Mouse (Mus musculus) heart, adult 11 months (tissue): ENCODE measurements around the gene Plod3.
A peak's percentile ranks its signal among the peaks of the same experiment; 100 is the strongest.
"Not testable (repeated sequence)": the region's sequence is repeated elsewhere in the genome, so short reads cannot be mapped to it uniquely, and the experiment has no call there.

Experiments
- DNase-seq: peaks from one replicate; pipeline ENCODE4 v3.0.0; 2022

Plod3 gene

DNA sequence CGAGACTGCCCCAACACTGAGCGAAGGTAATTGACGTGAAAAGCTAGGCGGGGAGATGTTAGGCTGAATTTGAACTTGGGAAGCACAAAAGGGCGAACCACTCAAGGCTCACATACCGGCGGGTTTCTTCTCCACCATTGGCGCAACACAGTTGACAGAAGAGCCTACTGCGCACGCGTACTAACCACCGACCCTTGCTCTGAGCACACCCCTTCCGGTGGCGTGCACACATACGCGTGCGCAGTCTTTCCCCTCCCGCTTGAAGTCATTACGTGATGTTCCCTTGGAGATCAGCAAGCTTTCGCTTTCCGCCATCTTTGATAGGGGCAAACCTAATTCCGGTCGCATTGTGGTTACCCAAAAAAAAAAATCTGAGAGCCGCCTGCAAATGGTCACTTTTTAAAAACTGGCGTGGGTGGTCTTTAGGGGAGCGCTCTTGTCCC, at the start of gene Plod3:
Plod3 (plus strand) TSS at position 325 of the 443 bp plus-strand sequence.
- DNase-seq = peak; percentile 100

DNA sequence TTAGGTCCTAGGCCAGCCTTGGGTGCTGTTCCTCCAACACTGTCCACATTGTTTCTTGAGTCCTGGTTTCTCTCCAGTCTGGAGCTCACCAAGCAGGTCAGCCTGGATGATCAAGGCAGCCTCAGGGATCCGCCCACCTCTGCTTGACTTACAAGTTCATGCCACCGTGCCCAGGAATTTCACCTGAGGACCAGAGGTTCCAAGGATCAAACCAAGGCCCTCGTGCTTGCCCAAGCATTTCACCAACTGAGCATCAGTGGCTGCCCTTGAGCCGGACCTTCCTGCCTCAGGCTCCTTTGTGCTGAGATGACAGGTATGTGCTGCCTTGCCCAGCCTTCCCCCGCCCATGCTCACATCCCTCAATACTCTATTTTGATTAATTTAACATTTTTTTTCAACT, 49.2 kb upstream of the Plod3 start:
- no peak for DNase-seq

DNA sequence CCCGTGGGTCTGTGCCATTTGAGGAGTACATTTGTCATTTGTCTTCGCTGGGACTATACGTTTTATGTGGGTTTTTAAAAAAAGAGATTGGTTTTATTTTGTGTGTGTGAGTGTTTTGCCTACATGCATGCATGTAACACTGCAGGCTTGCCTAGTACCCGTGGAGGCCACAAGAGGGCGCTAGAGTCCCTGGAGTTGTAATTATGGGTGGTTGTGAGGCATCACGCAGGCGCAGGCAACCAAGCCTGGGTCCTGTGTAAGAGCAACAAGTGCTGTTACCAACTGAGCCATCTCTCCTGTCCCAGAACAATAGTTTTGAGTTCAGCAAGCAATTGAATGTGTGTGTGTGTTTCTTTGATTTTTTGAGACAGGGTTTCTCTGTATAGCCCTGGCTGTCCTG, 47.5 kb upstream of the Plod3 start:
- DNase-seq = no peak

DNA sequence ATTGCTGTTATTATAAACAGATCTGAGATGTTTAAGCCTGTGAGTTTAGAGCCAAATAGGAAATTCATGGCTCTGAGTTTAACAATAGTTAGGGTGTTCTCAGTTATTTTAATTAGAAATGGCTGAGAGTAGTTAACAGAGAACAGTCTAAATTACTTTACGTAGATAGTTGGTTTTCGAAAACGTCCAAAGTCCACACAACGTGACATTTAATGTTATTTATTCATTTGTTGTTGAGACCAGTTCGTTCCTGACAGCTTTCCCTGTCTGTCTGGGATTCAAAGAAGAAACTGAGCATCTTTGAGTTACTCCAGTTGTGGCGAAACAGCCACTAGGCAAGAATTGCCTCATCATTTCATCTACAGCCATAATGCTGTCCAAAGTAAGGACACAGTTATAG, 46.8 kb upstream of the Plod3 start:
- not testable (repeated sequence) for DNase-seq

DNA sequence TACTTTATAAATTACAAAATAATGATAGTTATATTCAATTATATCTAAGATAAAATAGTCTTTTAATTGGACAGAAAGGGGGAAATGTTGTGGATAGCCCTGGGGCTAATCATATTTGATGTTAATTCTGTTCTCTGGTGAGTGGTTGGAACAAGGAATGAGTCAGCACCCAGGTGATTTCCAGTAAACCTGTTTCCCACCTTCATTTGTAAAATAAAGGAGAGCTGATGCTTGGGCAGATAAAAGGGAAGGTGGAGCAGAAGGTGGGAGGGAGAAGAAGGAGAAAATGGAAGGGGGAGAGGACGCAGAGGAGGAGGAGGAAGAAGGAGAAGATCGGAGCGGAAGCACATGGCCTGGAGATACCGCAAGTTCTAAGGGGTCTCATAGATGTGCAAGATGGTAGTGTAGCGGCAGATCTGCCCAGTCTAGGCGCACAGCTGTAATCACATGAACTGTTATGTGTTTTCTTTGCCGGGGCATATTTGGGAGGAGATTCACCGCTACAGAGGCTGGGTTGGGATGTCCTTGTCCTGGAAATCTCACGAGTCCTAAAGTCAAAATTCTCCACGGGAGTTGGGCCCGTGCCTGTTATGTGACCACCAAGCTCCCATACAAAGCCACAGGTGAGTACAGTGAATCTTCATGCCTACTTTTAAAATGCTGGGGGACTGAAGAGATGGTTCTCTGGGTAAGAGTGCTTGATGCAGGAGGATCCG, 45.8 kb upstream of the Plod3 start:
- DNase-seq = no peak

DNA sequence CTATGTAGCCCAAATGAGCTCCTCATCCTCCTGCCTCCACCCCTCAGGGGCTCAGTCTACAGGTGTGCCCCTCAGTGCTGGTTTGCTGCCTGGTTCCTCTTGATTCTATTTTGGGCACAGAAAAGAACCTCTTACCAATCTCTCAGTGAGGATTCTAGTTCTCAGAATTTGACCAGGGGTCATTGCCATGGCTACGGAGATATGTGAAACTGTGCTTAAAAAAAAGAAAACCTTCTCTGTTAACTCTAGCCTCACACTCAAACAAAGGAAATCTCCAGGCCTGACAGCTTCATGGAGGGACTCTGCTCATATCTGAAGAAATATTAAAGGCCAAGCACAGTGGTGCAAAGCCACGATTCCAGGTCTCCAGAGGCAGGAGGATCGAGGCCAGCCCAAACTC, 44.0 kb upstream of the Plod3 start:
- no peak for DNase-seq

DNA sequence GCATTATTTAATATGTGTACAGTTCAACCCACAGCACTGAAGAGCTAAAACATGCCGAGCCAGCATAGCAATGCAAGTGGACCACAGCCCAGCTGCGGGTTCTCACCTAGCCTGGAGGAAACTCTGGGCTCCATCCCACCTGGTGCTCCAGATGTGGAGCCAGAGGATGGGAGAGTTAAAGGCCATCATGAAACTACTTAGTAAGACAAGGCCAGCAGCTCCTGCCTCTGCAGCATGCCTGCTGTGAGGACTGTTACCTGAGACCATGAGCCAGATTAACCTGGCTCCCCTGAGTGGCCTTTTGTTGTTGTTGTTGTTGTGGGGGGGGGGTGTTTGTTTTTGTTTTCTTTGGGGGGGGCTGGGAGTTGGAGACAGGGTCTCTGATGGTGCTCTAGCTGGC, 43.4 kb upstream of the Plod3 start:
- DNase-seq = no peak

DNA sequence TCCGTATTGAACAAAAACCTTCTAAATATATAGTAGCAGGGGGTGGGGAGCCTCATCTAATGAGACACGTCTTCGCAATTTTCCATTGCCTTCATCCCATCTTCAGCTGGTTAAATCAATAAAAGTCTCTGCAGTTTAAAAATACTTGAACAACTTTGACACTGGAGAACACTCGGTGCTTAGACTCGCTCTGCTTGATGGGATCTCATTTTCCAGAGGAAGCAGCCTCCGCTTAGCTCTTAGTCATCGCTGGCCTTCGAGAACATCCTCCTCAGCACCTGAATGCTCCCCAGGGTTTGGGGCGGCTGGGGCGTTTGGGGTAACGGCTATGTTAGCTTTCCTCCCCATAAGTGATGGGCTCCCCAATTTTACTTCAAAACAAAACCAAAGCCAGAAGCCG, 41.7 kb upstream of the Plod3 start:
- no peak for DNase-seq

DNA sequence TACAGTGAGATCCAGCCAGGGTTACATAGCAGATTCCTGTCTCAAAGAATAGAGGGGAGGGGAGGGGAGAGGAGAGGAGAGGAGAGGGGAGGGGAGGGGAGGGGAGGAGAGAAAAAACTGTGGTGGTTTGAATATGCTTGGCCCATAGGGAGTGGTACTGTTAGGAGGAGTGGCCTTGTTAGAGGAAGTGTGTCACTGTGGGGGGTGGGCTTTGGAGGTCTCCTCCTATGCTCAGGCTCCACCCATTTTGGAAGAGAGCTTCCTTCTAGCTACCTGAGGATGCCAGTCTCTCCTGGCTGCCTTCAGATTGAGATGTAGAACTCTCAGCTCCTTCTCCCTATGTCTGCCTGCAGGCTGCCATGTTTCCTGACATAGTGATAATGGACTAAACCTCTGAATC, 38.9 kb upstream of the Plod3 start:
- no peak for DNase-seq

DNA sequence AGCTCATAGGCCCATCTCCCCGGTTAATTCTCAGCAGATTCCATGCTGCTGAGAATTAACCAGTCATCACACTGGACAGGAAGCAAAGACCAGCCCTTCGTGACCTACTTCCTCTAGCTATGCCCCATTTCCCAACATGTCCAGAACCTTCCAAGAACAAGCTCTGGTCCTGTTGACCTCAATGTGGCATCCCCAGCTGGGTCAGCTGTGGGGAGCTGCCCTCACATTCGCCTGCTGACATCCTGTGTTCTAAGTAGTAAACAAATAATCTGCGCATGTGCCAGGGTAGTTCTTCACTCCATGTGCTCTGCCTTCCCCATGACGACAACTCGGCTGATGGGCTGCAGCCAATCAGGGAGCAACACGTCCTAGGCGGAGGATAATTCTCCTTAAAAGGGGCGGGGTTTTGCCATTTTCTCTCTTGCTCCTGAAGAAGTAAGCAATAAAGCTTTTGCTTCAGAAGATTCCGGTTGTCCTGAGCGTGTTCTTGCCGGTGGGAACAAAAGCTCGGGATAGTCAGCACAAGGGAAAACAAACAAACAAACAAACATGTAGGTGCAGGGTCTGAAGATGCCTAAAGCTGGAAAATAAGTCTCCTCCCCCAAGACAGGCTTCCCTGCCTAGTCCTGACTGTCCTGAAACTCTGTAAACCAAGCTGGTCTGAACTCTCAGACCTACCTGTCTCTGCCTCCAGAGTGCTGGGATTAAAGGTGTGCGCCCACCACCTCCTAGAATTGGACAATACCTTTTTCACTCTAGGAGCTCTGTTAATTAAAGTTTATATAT, 37.1 kb upstream of the Plod3 start:
- not testable (repeated sequence) for DNase-seq

DNA sequence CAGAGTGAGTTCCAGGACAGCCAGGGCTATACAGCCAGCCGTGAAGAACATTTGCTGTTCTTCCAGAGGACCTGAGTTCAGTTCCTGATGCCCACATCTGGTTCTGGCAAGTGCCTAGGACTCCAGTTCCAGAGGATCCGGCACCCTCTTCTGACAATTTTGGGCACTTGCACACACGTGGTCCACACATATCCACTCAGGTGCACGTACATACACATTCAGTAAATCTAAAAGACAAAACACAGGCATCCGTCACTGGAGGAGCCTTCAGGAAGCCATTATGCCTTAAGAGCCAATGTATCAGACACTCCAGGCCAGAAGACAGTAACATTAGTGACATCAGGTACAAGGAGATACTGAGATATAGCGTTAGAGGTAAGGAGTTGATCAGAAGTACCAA, 36.3 kb upstream of the Plod3 start:
- no peak for DNase-seq

DNA sequence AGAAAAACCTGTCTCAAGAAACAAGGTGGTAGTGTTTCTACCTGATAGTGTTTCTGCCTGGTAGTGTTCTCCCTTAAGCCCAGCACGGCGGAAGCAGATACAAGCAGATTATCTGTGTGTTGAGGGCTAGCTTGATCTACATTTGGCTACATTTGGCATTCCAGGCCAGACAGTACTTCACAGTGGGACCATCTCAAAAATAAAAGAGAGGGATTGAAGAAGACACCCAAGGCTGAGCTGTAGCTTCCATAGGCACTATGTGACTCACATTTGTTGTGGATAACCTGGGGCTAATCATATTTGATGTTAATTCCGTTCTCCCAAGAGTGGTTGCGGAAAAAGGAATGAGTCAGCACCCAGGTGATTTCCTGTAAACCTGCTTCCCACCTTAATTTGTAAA, 34.7 kb upstream of the Plod3 start:
- no peak for DNase-seq

DNA sequence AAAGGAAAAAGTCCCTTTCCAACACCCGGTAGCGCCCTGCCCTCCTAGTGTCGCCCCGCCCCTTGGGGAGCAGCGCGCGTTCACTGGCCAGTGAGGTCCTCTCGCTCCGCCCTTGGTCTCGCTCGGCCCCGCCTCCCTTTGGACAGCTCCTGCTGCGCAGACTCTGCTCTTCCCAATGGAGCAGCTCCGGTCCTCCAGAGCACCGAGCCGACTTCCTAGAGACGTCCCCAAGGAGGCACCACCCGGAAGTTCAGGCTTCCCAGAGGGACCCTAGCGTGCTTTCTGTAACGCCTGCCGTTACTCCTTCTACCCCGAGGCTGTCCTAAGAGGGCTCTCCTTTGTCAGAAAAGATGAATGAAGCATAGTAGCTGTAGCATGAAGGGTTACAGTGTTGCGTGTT, 33.8 kb upstream of the Plod3 start, which contains the start of gene Fis1:
Fis1 (plus strand) TSS at position 261 of the 400 bp plus-strand sequence.
- peak; percentile 100 for DNase-seq

DNA sequence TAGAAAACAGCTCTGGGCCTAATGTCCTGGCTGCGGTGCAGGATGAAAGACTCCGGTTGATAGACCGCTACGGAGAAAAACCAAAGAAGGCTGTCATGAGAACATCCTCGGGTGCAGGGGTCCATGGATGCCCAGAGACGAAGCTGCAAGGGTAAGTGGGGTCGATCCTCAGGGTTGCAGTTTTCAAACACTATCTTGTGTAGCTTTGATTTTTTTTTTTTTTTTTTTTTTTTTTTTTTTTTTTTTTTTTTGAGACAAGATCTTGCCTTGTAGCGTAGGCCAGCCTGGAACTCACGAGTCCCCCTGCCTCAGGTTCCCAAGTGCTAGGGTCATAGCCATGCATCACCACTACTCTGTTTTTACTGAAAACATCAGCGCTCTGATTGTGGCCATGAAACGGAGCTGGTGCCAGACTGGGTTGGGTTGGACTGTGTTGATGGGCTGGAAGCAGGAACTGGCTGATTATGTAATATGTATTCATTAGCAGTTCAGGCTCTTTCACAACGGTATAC, 33.3 kb upstream of the Plod3 start:
- DNase-seq = peak; percentile 97

DNA sequence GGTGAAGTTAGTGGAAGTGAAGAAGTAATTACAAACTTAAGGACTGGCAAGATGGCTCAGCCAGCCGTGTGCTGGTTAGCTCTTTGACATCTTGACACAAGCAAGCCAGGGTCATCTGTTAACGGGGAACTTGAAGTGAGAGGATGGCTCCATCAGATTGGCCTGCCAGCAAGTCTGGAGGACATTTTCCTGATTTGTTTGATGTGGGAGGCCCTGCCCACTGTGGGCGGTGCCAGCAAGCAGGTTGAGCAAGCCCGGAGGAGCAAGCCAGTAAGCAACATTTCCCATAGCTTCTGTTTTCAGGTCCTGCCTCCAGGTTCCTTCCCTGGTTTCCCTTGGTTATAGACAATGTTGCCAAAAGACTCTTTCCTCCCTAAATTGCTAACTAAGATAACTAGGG, 31.2 kb upstream of the Plod3 start:
- DNase-seq = no peak

DNA sequence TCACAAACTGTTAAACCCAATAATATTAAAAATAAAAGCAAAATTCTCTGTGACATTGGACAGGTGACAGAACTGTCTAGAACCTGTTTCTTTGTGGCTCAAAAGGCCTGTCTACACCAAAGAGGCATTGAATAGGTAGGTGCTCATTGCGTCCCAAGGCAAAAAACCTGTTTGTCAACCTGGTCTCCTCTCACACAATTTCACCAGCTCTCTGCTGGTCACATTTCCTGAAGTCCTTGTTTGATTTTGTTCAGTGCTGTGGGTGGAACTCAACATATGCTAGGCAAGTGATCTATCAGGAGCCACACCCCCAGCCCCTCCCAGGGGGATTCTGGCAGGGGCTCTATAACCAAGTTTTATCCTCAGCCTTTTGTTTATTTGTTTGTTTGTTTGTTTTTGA, 29.6 kb upstream of the Plod3 start:
- DNase-seq = no peak

DNA sequence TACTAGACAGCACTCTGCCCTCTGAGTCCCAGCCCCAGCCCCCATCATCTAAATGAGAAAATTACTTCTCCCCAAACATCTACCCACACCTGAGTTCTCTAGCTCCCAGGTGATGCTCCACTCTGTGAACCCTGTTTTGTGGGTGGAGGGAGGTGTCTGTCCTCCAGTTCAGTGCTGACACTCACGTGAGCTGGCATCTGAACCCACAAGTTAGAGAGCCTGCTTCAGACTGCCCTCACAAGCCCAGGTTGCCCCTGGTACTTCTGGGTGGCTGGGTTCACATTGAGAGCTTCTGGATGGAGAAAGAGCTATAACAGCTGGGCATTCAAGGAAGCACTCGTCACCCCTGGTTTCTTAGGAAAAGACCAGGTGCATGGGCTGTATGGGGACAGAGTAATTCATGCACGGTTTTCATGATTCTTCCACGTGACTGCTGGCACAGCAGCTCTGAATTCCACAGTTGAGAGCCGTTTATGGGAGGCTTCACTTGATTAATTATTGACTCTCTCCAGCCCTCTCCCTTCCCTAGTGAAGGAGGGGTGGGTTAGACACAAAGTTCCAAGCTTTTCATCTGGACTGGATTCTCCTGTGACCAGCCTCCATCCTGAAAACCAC, 27.7 kb upstream of the Plod3 start:
- DNase-seq = no peak

DNA sequence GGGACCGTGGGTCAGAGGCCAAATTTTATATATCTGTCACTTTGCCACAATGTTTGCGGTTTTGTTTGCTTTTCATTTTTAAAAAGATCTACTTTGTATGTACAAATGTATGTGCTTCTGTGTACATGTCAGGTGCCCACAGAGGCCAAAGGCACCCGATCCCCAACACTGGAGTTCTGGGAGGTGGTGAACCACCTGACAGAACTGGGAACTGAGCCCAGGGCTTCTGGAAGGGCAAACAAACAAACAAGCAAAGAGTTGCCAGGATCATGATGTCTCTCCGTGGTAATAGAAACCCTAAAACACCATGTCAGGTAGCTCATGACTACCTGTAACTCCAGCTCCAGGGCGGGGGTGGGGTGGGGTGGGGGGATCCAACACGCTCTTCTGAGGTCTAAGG, 26.8 kb upstream of the Plod3 start:
- no peak for DNase-seq

DNA sequence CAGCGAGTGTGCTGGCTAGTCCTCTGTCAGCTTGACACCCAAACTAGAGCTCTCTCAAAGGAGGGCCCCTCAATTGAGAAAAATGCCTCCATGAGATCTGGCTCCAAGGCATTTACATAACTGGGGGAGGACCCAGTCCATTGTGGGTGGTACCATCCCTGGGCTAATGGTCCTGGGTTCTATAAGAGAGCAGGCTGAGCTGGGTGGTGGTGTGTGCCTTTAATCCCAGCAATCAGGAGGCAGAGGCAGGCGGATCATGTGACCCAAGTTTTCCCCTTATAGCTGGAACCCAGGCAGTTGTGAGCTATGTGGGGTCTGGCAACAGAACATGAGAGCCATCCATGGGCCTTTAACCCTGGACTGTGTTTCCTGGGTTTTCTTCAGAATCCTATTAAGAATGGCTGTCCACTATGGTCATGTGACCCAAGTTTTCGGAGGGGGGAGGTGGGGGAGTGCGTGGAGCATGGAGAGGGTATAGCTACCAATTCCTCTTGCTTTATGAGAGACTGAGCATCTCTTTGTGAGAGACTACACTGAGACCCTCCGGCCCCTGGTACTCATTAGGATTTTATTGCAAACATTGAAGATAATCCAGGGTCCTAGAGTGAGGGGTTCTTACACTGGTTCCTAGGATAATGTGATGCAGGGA, 25.4 kb upstream of the Plod3 start:
- peak; percentile 94 for DNase-seq

DNA sequence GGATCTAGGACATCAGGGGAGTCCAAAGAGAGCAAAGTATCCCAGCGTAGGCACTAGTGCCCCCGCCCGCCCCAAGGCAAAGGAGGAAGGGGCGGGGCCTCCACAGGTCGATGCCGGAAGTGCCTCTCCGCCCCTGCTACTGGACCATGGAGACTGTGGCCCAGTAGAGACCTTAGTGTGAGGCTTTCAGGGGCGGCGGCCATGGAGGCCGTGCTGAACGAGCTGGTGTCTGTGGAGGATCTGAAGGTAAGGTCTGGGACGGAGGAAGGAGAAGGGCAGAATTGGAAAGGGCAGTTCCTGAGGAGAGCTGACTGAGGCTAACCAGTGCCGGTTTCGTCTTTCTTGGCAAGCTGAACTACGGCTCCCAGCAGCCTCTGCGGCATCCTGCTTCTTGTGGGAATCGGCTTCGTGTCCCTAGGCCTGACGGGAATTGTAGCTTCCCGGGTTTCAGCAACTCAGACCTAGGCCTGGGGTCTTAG, 24.8 kb upstream of the Plod3 start:
- peak; percentile 99 for DNase-seq

DNA sequence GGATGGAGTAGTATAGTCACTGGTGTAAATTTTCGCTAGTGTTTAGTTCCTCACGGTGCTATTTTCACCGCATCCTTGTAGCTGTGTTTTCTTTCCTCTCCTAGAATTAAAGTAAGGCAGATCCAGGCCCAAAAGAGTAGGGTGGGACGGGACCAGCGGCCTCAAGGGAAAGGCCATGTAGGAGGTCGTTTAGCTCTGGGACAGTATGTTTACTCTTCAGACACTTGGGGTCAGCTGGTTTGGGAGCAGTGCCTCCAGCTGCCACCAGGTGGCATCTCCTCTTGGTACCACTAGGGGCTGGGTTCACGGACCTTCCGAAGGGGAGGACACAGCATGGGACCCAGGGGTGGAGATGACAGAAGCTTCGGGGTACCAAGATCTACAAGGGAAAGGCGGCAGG, 24.3 kb upstream of the Plod3 start:
- peak; percentile 98 for DNase-seq

DNA sequence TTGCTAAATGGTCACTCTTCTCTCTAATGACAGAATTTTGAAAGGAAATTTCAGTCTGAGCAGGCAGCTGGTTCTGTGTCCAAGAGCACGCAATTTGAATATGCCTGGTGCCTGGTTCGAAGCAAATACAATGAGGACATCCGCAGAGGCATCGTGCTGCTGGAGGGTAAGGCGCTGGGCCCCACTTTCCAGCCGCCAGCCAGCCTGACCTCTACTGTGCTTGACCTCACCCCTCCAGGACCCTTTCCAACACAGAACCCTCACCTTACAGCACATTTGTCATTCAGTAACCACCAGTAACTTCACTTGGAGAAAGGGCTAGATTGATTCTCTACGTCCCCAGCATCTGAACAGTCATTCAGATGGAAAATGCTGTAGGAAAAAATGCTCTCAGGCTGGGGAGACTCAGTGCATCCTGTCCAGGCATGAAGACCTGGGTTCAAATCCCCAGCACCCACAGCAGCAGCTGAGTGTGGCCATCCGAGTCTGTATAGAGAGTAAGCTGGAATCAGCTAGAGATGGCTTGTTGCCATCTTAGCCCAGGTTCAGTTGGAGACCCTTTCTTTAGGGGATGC, 23.8 kb upstream of the Plod3 start:
- no peak for DNase-seq

DNA sequence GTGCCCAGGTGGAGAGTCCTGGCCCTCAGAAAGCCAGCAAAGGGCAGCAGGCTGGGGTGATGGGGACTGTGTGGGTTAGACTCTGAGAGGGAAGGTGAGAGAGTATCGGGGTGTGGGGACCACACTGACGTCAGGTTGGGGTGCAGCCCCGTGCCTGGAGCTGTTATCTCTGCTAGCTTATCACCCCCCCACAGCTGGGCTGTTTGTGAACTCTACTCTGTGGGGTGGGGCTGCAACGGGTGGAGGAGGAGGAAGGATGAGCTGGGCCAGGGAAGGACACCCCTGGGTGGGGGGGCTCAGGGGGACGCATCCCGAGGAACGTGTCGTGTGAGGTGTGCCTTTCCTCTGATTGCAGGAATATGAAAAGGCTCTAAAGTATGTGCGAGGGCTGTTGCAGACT, 21.6 kb upstream of the Plod3 start:
- DNase-seq = peak; percentile 94
